Mouse (Mus musculus) duodenum, adult 2 months (tissue): ENCODE results near the gene Pqbp1. TPM values are rescaled to one million over a fixed set of nuclear protein-coding genes. Genes with fewer than 3 reads are reported as not detected.

Source experiments
- polyA plus RNA-seq: library from polyadenylated mRNA; depleted of rRNA; stranded (reverse); fragments of >200 nt; gene quantifications from 2 replicates; pipeline ENCODE4 v1.2.3, GENCODE M21; 2012; ENCODE audit warnings: low replicate concordance; rRNA removed

Gene Pqbp1
- polyA plus RNA-seq, result 33.7 and 40.2 TPM in 2 replicates

GRCm38 (mm10) chrX:7898880-7899874 is at the start of gene Pqbp1, which contains the start of gene Timm17b:
Gene Pqbp1 (minus strand): TSS chrX:7899269.
Gene Timm17b (plus strand): TSS chrX:7899357.

GRCm38 (mm10) chrX:7947108-7947899 is 48.2 kb upstream of the Pqbp1 start, which contains the start of gene Hdac6:
Gene Hdac6 (minus strand): TSS chrX:7947889.

GRCm38 (mm10) chrX:7928270-7928790 is 29.3 kb upstream of the Pqbp1 start, which contains the start of gene Eras:
Gene Eras (minus strand): TSS chrX:7928607.

DNA sequence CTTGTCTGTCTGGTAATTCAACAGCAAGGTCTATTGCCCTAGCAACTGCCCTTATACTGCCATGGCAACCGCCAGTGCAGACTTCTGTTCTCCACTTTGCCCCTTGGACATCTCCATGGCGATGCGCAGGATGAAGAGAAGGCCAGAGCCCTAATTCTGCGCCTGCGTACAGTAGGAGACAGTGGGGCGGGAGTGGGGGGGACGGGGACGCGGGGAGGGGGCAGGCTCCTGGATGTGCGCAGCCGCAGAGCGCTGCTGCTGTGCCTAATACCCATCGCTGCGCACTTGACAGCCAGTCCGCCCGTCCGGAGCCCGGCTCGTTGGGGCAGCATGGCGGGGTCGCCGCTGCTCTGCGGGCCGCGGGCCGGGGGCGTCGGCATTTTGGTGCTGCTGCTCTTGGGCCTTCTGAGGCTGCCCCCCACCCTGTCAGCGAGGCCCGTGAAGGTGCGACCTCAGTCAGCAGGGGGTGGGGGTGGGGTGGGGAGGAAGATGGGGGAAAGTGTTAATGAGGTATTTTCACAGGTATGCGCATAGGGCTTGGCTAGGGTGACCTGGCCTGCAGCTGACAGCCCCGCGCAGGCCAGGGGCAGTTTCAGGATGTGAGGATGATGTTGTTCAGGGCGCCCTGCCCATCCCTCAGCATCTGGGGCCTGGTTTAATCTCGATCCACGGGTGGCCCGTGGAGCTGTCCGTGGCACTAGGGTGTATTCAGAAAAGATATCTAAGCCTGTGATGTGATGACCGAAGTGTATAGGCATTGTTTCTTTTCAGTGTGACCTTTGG is 20.7 kb upstream of the Pqbp1 start, which contains the start of gene Pcsk1n:
Gene Pcsk1n, plus strand, starts transcription at position 222 of the 783 bp plus-strand sequence.

DNA sequence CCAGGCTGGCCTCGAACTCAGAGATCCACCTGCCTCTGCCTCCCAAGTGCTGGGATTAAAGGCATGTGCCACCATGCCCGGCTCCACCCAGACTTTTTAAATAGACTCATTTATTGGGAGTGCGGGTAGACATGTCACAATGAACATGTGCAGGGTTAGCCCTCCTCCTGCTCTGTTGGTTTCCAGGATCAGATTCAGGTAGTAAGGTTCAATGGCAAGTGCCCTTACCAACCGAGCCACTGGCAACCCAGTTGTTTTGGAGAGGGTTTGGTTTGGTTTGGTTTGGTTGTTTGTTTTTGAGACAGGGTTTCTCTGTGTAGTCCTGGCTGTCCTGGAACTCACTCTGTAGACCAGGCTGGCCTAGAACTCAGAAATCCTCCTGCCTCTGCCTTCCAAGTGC is 10.2 kb upstream of the Pqbp1 start, which contains the start of gene Gm10490:
Gene Gm10490, plus strand, starts transcription at position 301 of the 400 bp plus-strand sequence.

DNA sequence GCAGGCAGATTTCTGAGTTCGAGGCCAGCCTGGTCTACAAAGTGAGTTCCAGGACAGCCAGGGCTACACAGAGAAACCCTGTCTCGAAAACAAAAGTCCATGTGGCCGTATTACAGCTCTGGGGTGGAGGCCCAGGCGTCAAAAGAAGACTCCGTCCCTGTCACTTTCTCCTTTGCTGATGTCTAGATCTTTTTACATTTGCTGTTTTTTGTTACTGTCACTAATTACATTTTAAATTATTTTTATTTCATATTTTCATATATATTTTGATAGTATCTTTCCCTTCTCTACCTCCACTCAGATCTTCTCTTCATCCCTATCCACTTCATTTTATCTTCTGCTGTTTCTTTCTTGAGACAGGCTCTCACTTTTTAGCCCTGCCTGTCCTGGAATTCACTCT is 8.7 kb upstream of the Pqbp1 start, which contains the start of gene Gm10491:
Gene Gm10491, minus strand, starts transcription at position 101 of the 400 bp plus-strand sequence.

GRCm38 (mm10) chrX:7883841-7884567 is 15.1 kb downstream of the Pqbp1 start, which contains the start of gene Slc35a2:
Gene Slc35a2 (plus strand): TSS chrX:7884028.

DNA sequence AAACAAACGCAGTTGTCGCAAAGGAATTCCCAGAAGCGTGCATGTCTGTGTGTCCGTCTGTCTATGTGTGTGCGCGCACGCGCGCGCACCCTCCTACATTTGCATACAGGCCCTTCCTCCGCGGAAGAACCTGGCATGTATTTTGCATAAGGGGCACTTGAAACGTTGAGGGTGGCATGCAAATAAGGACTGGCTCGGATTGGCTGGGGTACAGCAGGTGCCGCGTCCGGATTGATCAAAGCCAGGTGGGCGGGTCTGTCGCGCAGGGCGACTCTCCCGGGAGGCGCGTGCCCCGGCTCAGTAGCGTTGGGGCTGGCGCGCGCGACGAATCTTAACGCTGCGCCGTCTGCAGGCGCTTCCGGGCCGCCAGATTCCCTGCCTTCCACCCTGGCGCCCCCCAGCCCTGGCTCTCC is 21.1 kb downstream of the Pqbp1 start, which contains the start of gene Pim2:
Gene Pim2, plus strand, starts transcription at position 256 of the 413 bp plus-strand sequence.

Other genes with a start within 250 kb of the Pqbp1 start
- 12.6 and 29.4 TPM in 2 replicates for gene Prickle3, start 242.0 kb downstream of the Pqbp1 start, polyA plus RNA-seq
- 79.9 and 101 TPM in 2 replicates for gene Plp2, start 227.9 kb downstream of the Pqbp1 start, polyA plus RNA-seq
- gene Magix, start 218.0 kb downstream of the Pqbp1 start, polyA plus RNA-seq, result 1.8 and 1.9 TPM in 2 replicates
- gene Gpkow, start 202.1 kb downstream of the Pqbp1 start, polyA plus RNA-seq, result 1.0 and 1.8 TPM in 2 replicates
- gene Wdr45, start 184.9 kb downstream of the Pqbp1 start, polyA plus RNA-seq, result 25.3 and 29.7 TPM in 2 replicates
- gene Gm45208, start 177.0 kb downstream of the Pqbp1 start, polyA plus RNA-seq, result 0.74 and 2.9 TPM in 2 replicates
- gene Praf2, start 170.8 kb downstream of the Pqbp1 start, polyA plus RNA-seq, result 54.9 and 59.3 TPM in 2 replicates
- gene Ccdc120, start 148.4 kb downstream of the Pqbp1 start, polyA plus RNA-seq, result 25.1 and 46.4 TPM in 2 replicates
- 20.6 and 27.4 TPM in 2 replicates for gene Tfe3, start 136.7 kb downstream of the Pqbp1 start, polyA plus RNA-seq
- 12.0 and 13.5 TPM in 2 replicates for gene Gripap1, start 109.5 kb downstream of the Pqbp1 start, polyA plus RNA-seq
- gene Kcnd1, start 77.0 kb downstream of the Pqbp1 start, polyA plus RNA-seq, result 0.60 and 0.85 TPM in 2 replicates
- 40.2 and 43.1 TPM in 2 replicates for gene Otud5, start 57.9 kb downstream of the Pqbp1 start, polyA plus RNA-seq
- 8.9 and 15.1 TPM in 2 replicates for gene Pim2, start 21.0 kb downstream of the Pqbp1 start, polyA plus RNA-seq
- gene Slc35a2, start 15.2 kb downstream of the Pqbp1 start, polyA plus RNA-seq, result 113 and 128 TPM in 2 replicates
- 50.6 and 53.9 TPM in 2 replicates for gene Timm17b, start 88 bp upstream of the Pqbp1 start, polyA plus RNA-seq
- not detected in 2 replicates for gene Gm10491, start 8.6 kb upstream of the Pqbp1 start, polyA plus RNA-seq
- not detected in 2 replicates for gene Gm10490, start 10.3 kb upstream of the Pqbp1 start, polyA plus RNA-seq
- 18.8 and 43.0 TPM in 2 replicates for gene Pcsk1n, start 20.6 kb upstream of the Pqbp1 start, polyA plus RNA-seq
- not detected in 2 replicates for gene Eras, start 29.3 kb upstream of the Pqbp1 start, polyA plus RNA-seq
- gene Hdac6, start 48.6 kb upstream of the Pqbp1 start, polyA plus RNA-seq, result 6.2 and 9.8 TPM in 2 replicates
- gene Gata1, start 78.8 kb upstream of the Pqbp1 start, polyA plus RNA-seq, result 0.24 and 0.27 TPM in 2 replicates
- gene Glod5, start 119.2 kb upstream of the Pqbp1 start, polyA plus RNA-seq, result 15.0 and 16.6 TPM in 2 replicates
- gene Suv39h1, start 175.5 kb upstream of the Pqbp1 start, polyA plus RNA-seq, result 4.7 and 7.2 TPM in 2 replicates
- gene Was, start 191.2 kb upstream of the Pqbp1 start, polyA plus RNA-seq, result 1.9 and 5.2 TPM in 2 replicates
- 53.2 and 126 TPM in 2 replicates for gene Wdr13, start 233.6 kb upstream of the Pqbp1 start, polyA plus RNA-seq
- gene Rbm3, start 246.6 kb upstream of the Pqbp1 start, polyA plus RNA-seq, result 19.6 and 25.9 TPM in 2 replicates